Mouse (Mus musculus): ENCODE data around the gene Spice1. TPM values are rescaled to one million over a fixed set of nuclear protein-coding genes. Genes with fewer than 3 reads are reported as not detected.

Gene Spice1
- polyA plus RNA-seq (2012; rRNA removed), result 5.1 and 5.4 TPM in 2 replicates

DNA sequence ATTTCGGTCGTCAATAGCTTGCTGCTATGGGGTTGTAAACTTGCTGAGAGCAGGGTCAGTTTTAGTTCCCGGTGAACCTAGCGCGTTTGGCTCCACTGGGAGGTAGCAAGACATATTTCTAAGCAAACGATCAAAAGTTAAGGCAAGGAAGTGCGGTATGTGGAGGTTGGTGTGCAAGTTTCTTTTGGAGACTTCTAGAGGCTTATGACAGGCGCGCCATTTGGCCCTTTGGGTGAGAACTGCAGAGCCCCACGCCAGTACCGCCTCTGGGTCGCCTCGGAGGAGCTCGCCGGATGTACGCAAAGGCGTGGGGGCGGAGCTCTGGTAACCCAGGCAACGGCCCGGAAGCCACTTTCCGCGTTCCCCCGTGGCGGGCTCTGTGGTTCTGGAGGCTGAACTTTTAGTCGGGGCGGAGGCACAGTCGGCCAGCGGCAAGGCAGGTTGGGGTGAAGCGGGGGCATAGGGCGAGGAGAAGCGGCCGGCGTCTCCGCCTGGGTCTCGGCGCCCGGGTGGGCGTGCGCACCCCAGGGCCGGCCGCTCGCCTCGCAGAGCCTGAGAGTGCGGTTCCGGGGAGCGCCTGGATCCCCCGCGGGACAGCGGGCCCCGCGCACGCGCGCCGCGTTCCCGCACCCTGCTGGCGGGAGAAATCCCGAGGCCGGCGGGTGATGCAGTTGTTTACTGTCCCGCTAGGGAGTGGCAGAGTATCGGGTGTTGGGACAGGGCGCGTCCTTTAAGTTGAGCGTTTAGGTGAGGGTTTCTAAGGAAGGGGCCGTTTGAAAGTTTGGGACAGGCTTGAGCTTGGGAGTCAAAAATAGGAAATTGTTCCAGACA lies at the start of gene Spice1:
Gene Spice1, plus strand, starts transcription at position 51 of the 831 bp plus-strand sequence.
- DNase-seq (ENCODE audit: low read depth, low spot score), result no peak
- WGBS, result under 1% methylated on average over 67 of the region's 67 CpGs

DNA sequence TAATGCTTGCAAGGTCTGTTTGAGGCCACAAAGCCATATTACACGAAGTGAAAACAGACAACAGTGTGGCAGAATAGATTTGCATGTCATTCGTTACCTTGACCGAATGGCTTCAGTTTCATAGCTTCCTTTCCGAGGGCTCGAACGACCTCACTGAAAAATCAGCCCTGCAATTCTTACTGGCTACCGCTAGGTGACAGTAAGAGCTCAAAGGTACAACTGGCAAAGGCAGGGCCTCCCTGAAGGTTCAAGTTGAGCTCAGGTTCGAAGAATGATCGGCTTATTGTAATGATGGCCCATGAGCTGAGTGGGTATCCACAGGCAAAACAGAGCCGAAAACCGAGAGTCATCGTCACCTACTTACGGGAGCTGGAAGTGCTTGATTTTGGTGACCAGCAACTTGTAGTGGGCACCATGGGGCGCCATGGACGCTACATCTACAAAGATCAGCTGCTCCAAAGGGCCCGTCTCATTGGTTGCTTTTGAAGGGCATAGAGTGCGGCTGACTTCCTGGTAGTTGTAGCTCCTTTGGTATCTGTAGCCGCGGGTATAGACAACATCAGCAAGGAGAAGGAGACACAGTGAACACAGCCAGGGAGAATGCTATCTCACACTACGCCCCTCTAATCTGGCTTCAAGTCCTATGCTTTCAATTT lies 47.4 kb upstream of the Spice1 start:
- no peak for DNase-seq (ENCODE audit: low read depth, low spot score)
- 89% methylated on average over 20 of the region's 20 CpGs for WGBS

DNA sequence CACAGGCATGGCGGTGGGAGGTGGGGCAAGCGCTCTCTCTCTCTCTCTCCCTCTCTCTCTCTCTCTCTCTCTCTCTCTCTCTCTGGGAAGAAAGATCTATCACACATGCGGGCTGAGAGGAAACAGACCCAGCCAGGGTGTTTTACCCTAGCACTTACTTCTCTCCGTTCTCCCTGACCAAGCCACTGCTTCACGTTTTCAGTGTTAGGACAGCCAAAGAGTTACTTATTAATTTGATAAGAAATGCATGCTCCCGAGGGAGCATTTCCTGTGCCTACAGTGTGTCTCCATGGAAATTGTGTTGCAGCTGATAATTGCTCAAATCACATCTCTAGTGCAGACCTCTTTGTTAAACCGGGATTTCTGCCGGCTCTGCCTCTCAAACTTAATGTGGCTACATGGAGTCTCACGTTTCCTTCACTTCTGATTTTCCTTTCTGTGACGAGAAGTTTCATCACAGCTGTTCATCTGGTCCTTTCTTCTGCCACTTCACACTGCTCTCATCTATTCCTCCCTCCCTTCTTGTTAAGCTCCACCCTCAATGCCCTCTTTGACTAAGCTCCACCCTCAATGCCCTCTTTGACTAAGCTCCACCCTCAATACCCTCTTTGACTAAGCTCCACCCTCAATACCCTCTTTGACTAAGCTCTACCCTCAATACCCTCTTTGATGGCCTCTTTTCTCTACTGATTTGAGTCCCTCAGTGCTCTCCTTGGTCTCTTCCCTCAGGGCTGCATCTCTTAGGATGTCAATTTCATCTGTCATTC lies 44.6 kb upstream of the Spice1 start:
- WGBS, result 33% methylated on average over 10 of the region's 10 CpGs
- DNase-seq (ENCODE audit: low read depth, low spot score), result no peak

DNA sequence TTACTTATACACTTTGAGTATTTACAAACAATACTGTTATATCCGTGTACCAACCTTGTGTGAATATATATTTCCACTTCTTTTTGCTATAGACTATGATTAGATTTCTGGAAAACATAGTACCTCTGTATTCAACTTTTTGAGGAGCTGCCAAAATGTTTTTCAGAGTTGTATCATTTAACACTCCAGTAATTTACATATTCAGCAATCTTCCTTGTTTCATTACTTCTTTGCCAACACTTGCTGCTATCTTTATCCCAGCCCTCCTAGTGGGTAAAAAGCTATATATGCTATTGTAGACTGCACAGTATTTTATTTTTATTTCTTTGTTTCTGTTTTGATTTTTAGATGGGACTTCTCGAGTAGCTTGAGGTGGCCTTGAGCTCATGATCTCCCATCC lies 43.1 kb upstream of the Spice1 start:
- no peak for DNase-seq (ENCODE audit: low read depth, low spot score)
- WGBS, result 63% methylated on average over 2 of the region's 2 CpGs

DNA sequence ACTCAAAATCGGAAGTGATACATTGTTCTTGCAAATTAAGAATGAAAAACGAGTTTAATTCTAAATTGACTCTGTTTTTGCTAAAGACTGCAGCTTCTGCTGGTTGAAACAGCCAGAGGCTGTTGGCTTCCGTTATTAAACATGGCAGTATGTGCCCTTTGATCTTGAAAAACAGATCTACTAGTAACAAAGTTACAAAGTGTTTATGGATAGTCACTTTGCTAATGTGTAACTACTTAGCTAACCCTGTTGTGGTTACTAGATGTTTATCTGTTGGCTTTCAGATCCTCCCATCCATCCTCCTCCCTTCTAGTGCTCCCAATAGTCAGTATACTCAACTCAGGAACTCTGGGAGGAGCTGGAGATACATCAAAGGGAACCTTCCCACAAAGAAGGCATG lies 41.3 kb upstream of the Spice1 start:
- DNase-seq (ENCODE audit: low read depth, low spot score), result no peak

DNA sequence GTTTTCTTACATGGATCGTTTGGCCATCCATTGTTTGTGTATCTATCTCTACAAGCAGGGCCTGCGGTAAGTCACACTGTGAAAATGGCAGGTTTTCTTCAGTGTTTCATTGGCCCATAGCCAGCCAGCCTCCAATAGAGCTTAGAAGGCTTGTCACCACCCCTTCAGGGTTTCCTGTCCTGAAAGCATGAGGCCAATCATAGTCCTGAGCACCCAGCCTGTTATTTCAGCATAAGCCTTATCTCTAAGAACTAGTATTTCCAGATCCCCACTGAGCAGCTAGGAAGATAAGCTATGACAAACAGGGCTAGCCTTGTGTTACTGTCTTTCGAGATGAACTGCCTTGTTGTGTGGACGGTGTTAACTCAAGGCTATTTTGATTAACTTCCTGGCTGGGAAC lies 33.5 kb upstream of the Spice1 start:
- WGBS, result 22% methylated on average over 4 of the region's 4 CpGs
- DNase-seq (ENCODE audit: low read depth, low spot score), result no peak

More for the DNA sequence above, 41.3 kb upstream of the Spice1 start:
- WGBS, result 34% methylated on average over 3 of the region's 3 CpGs

DNA sequence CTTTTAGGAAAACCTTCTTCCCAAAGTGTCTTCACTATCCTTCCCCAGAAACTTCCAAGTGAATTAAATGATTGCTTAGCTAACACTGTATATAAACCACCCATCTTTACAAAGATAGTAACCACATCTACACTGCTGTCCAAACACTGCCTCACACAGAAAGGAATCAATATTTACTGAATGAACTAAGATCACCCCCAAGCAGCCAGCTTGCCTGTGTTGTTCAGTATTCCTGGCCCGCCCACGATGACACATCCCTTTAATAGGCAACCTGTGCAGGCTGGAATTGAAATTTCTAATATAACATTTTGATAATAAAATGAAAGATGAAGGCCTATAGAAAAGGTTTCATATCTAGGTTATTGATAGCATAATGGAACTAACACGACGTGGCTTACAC lies 30.6 kb upstream of the Spice1 start:
- no peak for DNase-seq (ENCODE audit: low read depth, low spot score)
- 71% methylated on average over 4 of the region's 4 CpGs for WGBS

DNA sequence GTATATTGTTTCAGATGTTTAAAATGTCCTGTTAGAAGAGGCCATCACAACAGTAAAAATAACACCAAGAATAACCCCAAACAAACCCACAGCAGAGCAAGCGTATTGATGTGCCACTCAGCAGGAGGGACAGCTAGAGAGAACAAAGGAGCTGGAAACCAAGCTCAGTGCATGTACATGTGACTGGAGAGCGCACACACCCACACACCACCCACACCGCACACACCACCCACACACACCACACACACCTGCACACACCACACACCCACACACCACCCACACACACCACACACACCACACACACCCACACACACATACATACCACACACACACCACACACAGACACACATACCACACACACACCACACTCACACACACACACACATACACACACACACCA lies 26.7 kb upstream of the Spice1 start:
- 86% methylated on average over 3 of the region's 3 CpGs for WGBS

DNA sequence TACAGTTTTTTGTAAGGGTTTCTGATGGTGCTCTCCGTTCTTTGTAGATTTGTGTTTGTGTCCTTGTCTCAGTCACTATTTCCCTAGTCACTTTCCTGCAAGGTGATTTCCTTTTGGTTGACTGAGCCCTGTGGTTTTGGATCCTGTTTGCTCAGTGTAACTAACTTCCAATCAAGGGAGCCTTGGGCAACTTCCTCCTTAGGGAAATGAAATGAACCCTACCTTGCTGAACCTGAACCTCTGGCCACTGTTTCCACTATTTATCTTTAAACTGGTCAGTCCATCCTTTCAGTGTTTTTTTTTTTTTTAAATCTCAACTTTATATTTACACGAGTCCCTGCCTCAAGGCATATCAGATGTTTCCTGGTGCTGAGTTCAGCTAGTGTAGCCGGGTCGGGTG lies 18.3 kb upstream of the Spice1 start:
- DNase-seq (ENCODE audit: low read depth, low spot score), result no peak
- 28% methylated on average over 4 of the region's 4 CpGs for WGBS

More for the DNA sequence above, 26.7 kb upstream of the Spice1 start:
- no peak for DNase-seq (ENCODE audit: low read depth, low spot score)

DNA sequence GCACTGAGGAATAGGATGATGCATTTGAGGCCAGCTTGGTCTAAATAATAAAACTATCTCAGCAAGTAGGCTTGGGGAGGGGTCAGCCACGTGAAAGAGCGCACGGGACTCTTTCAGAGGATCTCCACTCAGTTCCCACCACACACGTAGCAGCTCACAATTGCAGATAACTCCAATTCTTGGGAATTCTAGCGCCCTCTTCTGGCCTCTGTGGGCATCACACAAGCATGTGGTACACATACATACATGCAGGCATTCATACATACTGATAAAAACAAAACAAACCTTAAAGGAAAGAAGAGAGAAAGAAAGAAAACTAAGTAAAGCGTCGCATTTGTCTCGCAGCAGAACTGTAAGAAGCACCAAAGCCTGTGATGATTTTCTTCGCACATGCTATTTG lies 16.3 kb upstream of the Spice1 start:
- 90% methylated on average over 9 of the region's 9 CpGs for WGBS
- no peak for DNase-seq (ENCODE audit: low read depth, low spot score)

DNA sequence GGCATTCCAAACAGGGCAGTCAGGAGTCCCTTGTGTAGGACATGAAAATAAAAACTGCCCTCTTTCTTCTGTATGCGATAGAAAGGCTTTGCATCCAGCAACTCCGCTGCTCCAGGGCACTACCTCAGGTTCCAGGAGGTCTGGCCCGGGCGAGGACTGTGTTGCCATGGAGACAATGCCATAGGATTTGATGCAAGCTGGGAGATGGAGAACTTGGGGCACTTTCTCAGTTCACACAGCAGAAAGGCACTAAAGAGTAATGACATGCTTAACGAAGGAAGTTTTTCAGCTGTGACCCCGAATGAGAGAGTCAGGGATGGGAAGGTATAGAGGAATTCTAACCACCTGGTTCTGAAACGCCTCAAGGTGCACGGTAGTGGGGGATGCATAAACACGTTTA lies 15.8 kb upstream of the Spice1 start:
- WGBS, result 67% methylated on average over 9 of the region's 9 CpGs

DNA sequence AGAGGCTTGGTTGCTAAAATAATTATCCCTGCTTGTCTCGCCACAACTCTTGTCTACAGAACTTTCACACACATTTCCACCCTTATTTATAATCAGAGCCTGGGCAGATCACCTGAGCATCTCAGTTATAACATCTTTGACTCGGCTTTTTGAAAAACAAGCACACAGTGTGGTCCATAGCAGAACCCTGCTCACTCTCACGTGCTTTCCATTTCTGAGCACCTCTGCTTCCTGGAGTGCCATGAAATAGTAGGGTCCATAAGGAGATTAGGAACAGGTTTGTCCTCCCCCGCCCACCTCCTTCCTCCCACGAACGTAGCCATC lies 15.3 kb upstream of the Spice1 start:
- DNase-seq (ENCODE audit: low read depth, low spot score), result no peak
- 19% methylated on average over 6 of the region's 6 CpGs for WGBS

More for the DNA sequence above, 15.8 kb upstream of the Spice1 start:
- DNase-seq (ENCODE audit: low read depth, low spot score), result no peak

DNA sequence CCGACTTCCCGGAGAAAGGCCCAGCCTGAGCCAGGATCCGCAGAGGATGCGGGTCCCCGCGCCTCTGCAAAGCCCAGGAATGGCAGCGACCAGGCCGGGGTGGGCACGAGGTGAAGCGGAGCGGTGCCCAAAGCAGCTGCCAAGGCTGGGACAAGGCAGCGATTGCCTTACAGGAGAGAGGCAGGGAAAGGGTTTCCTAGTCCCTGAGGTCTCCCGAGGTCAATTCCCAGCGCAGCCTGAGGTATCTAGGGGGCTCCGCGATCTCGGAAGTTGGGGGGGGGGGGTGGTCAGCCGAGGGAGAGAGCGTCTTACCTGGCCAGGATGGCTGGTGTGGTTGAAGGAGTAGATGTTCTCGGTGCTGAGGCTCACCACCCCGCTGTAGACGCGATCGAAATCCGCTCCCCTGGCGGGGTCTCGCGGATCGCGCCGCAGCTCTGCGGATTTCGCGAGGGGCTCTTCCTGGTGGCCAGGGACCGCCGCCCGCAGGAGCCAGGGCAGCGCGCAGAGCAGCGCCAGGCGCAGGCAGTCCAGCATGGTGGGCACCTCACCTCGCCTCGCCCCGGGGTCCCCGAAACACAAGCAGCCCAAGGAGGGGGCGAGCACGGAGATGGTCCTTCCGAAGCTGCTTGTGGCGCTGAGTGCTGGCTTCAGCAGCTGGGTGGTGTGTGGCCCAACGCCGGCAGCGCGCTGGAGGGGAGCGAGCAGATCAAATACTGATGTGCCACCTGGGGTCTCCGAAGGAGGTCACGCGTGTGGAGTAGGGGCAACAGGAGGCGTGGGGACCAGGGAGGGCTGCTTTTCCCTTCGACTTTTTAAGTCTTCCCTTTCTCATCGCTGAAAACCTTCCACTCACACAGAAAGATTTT lies 14.7 kb upstream of the Spice1 start:
- 3% methylated on average over 60 of the region's 60 CpGs for WGBS

DNA sequence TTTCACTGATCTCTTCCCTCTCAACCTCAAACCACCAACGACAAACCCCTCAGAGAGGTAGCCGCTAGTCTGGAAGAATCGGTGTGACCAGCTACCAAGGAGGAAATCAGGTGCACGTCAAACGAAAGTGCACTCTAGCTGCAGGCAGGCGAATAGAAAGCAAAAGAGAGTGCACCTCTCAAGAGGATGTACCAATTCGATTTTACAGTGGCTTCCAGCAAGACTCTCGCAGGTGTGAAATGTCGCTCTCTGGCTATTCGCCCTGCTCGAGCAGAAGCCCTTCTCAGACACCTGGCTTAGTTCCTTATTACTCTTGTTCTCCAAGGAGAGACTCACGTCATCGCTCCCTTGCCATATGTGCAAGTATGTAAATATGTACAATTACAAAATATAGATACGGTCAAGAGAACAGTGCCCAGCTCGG lies 14.0 kb upstream of the Spice1 start, which contains the start of gene Sidt1:
Gene Sidt1, minus strand, starts transcription at position 336 of the 424 bp plus-strand sequence.
- DNase-seq (ENCODE audit: low read depth, low spot score), result no peak
- 3% methylated on average over 15 of the region's 15 CpGs for WGBS

More for the DNA sequence above, 14.7 kb upstream of the Spice1 start:
- no peak for DNase-seq (ENCODE audit: low read depth, low spot score)

DNA sequence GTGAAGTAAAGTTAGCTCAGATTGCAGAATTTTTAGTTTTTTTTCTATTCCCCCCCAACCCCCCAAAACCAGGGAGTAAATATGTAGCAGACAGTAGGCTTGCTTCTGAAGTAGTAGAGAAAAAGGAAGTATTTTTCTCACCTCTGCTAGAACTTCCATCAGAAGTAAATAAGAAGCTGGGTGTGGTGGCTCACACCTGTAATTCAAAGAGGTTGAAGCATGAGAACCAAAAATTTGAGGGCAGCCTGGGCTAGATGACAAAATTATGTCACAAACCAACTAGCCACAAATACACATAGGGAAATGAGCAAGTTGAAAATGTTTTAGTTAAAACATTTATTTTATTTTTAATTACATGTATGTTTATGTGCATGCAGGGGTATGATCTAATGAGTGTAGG lies 9.4 kb upstream of the Spice1 start:
- DNase-seq (ENCODE audit: low read depth, low spot score), result no peak

DNA sequence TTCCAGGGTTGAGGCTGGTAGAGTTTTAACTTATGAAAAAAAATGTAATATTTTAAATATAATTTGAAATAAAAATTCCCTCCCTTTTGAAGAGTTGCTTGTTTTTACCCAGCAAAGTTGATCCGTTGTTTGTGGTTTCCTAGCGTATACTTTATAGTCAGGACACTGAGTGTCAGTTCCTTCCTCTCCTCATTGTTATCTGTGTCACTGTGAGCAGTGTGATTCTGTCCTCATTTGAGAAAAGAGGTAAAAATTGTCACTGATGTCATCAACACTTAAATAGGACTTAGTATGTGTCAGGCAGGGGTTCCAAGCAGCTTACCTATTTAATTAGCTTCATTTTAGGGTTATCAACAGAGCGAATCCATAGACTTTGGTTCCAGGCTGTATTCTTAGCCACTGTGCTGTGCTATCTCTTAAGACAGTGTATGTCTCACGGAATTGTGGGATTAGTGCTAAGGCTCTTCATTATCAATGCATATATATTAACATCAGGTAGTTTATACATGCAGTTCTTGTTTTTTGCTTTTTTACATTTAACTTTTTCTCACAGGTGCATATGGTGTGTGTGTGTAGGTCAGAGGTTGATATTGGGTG lies 3.0 kb downstream of the Spice1 start:
- DNase-seq (ENCODE audit: low read depth, low spot score), result no peak
- 68% methylated on average over 4 of the region's 4 CpGs for WGBS

DNA sequence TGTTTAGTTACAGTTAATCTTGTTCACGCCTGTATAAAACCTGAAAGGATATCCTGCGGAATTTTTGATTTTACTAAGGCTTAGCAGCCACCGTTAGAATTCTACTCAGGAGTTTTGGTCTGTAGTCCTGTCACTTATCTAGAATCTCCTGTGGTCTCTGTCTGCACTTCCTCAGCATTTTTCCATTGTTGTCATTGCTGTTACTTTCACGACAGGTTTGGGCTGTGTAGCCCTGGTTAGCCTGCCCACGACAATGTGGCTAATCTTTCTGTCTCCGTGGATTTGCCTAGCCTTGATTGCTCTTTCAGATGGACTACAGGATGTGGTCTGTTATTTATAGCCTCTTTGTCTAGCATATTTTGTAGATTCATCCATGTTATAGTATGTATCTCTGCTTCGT lies 9.4 kb downstream of the Spice1 start:
- DNase-seq (ENCODE audit: low read depth, low spot score), result no peak
- 71% methylated on average over 7 of the region's 7 CpGs for WGBS

DNA sequence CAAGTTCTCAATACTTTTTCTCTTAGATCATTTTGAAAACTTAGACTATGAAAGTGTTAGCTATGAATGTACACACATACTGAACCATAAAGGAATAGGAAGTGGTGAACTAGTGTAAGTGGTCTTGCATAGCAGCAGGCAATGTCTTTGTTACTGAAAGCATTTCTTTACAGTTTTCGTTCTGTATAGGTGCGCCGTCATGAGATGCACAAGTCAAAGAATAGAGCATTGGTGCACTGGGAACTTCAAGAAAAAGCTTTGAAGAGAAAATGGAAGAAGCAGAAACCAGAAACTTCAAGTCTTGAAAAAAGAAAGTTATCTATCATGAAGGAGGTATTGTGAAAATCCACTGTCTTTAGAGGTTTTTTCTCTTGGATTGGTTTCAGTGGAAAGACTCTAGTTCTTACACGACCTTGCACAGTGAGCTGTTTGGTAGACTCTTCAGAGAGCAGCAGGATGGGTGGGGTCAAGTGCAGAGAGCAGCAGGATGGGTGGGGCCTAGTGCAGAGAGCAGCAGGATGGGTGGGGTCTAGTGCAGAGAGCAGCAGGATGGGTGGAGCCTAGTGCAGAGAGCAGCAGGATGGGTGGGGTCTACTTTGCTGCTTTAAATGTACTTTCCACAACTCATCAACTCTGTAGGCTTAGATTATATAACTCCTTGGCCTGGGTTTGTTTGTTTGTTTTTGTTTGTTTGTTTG lies 10.8 kb downstream of the Spice1 start:
- peak; percentile 57 for DNase-seq (ENCODE audit: low read depth, low spot score)
- 69% methylated on average over 4 of the region's 4 CpGs for WGBS

All from large intestine, adult 2 months (tissue).